Mouse (Mus musculus) layer of hippocampus, postnatal 36 days (tissue): Measurements from ENCODE around the gene Irs4. TPM values are rescaled to one million over a fixed set of nuclear protein-coding genes. Genes with fewer than 3 reads are reported as not detected.

Experiments used
- DNase-seq, 2 experiments: peaks; one replicate each; pipeline ENCODE4 v3.0.0; 2022
- total RNA-seq, 2 experiments: library from RNA; stranded (reverse); gene quantifications; 2 replicates each; pipeline ENCODE4 v1.2.3; 2021

Irs4 gene
- under 1 TPM; 0.05 to 0.07 TPM for total RNA-seq

DNA sequence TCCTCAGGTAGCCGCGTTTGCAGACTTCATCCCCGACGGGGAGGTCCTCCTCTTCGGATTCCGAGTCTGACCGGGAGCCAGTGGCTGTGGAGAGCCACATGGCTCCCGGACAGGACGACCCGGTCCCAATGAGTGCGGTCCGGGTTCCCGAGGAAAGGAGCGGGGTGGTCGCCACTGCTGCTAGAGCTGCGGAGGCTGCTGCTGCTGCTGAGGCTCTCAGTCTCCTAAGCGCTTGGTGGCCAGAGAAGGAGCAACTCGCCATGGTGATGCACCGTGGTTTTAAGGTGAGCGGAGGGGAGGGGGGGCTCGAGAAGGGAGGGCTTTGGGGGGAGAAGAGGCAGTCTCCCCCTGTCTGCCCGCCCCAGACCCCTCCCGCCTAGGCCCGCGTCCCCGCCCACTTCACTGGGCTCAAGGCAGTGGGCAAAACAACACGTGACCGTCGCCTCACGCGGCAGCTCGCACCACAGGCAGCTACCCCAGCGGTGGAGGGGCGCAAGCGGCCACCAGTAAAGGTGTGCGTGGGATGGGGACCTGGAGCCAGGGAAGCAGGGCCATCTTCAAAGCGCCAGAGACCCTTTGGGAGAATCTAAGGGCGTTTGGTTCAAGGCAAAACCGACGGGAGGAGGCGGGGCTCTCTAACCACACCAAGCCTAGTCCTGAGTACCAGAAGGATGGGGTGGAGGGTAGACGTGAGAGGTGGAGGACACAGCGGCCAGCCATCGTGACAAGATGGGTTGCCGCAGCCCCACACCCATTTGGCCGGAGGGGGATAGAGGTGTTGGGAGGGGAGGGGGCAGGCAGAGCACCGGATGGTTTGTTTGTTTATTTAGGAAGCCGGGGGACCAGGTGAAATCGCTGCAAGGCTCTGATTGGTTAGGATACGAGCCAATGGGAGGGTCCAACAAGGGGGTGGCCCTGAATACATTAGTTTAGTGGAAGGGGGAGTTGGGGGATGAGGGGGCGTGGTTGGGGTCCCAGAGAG, at the start of gene Irs4:
TSS of gene Irs4 (minus strand) at position 327 of the 982 bp plus-strand sequence.
- no peak for DNase-seq

DNA sequence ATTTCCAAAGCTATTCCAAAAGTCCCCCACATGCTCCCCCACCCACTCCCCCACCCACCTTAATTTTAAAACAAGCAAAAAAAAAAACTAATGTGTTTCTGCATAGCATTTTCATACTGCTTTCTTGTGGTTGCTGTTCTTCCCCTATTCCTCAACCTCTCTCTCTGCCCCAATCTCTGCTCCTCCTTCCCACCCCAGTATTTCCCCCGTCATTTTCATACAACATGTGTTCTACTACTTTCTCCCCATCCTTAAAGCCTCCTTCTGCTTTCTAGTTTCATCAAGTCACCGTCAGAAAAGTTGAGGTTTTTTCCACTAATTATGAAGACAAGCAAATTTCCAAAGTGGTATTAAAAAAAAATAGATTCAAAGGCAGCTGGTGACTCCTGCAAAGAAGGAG, 25.3 kb upstream of the Irs4 start:
- DNase-seq, result no peak

DNA sequence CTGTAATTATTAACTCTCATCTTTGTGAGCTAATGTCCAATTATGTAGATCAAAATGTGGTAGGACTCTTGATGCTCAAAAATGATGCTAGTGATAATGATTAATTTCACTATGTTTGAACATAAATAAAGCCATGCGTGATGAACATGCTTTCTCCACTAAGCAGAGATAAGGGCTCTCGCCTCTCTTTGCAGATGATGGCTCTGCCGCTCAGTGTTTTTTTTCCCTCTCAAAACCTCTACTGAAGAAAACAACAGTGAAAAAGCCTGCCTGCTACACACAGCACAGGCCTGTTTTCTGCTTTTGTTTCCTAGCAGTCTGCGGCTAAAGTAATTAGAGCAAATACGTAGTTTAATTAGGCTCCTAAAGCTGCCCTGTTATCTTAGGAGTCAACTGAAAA, 4.5 kb upstream of the Irs4 start:
- DNase-seq, result no peak

- no peak for DNase-seq
These were observed 622 bp downstream of the Irs4 start for GRCm38 (mm10) chrX:141724391-141724891.

DNA sequence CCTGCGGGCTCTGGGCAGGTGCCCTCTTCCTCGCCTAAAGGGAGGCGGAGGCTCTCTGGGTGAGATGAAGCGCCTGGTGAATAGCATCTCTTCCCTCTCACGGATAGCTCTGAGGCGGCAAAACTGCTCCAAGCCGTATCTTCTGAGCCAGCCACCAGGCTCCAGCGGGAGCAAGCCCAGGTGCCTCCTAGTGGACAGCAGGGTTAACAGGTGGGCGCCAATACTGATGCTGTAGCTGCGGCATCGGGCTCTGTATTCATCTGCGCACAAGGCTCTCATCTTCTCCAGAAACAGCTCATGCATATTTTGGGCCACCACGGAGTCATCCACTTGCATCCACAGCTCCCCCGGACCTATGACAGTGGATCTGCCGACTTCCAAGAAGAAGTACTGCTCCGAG, 1.1 kb downstream of the Irs4 start:
- no peak for DNase-seq

DNA sequence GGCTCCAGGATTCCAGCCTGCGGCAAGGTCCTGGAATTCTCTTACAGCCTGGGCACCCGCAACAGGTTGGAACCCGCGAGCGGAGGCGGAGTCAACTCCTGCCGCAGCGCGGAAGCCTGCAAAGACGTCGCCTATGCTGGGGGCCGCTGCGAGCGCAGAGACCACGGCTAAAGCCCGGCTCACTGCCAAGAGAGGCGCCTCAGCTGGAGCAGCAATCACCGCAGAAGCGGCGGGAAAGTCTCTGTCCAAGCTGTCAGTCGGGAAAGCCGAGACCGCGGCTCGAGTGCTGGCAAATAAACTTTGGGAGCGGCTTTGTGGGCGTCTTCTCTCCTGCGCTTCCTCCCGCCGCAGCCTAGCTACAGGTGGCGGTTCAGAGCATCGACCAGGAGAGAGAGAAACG, 3.3 kb downstream of the Irs4 start:
- DNase-seq, result no peak

Other genes with a start within 250 kb of the Irs4 start
- 1 to 10 TPM; 2.8 to 3.7 TPM for gene Col4a5, start 249.9 kb downstream of the Irs4 start, total RNA-seq
- not detected for gene Gm15294, start 150.0 kb upstream of the Irs4 start, total RNA-seq